Mouse (Mus musculus): ENCODE measurements around the gene Cacna2d2.

GRCm38 (mm10) chr9:107464130-107464529 is 64.7 kb downstream of the Cacna2d2 start:
- no peak for TF ChIP-seq CTCF (IDR thresholded peaks at IDR 0.05)
- TF ChIP-seq POLR2A (IDR thresholded peaks at IDR 0.05; ENCODE audit: insufficient read depth, low read depth, low read length) = no peak
- no peak for TF ChIP-seq EP300 (IDR thresholded peaks at IDR 0.05; ENCODE audit: insufficient read depth, low read depth, low read length)

Data from heart, adult 2 months (tissue).